Mouse (Mus musculus): ENCODE measurements at regions not wholly inside any gene's neighbourhood (a gene's known extent, or its start where the extent isn't known, plus 50 kb on each side); places are given as distances from the start of the nearest gene placed in this dataset.

DNA sequence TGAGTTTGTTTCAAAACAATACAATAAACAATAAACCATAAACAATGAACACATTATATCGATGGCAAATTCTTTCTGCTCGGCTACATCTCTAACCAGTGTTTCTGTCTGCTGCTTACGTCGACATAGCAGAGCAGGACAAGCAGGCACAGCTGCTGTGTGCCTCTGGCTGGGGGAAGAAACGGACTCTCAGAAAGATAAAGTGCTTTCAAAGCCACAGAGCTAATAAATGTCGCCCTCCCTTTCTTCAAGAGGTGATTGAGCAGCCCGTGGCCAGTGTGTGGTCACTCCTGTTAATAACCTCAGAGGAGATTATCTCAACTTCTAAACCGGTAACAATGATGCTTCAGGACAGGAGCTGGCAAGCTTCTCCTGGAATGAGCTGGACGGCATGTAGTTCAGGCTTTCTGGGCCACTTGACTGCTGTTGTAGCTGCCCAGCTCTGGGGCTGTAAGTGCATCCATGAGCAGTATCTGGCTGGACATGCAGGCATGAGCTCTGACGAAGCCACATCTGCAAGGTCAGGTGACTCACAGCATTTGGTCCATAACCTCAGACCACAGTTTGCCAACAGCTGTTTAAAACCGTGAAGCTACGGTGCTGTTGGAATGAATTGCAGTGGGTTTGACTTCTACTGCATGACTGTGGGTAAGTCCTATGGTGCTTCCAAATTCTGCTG lies 55.6 kb downstream of the Evx1 start:
- ATAC-seq (ENCODE audit: insufficient read depth, low FRiP score): no peak
- 16% methylated on average over 12 of the region's 12 CpGs for WGBS

DNA sequence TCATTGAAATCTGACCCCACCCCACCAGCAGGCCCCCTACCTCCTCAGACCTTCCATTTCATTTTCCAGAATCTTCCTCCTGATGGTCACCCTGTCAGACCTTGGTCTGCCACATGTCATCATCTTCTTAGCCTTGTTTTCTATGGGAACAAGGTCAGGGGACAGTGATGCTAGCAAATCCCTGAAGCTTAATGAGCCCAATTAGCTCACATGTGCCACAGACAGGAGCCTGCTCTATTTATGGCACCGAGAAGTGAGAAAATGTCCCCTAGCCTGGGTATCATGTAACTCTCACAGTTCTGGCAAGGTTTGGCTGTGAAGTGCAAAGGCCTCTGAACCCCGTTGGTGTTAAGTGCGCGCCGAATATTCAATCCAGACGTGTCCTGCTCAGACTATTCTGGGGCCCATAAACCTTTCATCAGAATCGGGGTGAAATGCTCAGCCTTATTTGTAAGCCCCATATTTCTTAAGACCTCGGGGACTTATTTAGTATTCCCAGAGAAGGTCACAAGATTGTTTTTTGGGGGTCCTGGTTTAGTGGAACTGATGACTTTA lies 57.6 kb downstream of the Evx1 start:
- no peak for ATAC-seq (ENCODE audit: insufficient read depth, low FRiP score)
- WGBS: 87% methylated on average over 8 of the region's 8 CpGs

More for the DNA sequence above, 55.6 kb downstream of the Evx1 start:
- H3K27me3 ChIP-seq (ENCODE audit: control insufficient read depth, insufficient read depth, low read length): no peaks in the 10 kb centered on the region
- no peaks in the 10 kb centered on the region for H3K36me3 ChIP-seq (ENCODE audit: control insufficient read depth, insufficient read depth, low read length)
- no peak overlapping the region for H3K4me2 ChIP-seq (ENCODE audit: low read depth, low read length)
- H3K9me3 ChIP-seq (replicated peaks; ENCODE audit: control insufficient read depth, low read length): no peaks in the 10 kb centered on the region
- H3K4me3 ChIP-seq (replicated peaks; ENCODE audit: low read length): no peak overlapping the region
- H3K27ac ChIP-seq (ENCODE audit: low read length): no peak overlapping the region
- H3K9ac ChIP-seq (ENCODE audit: low read length): no peak overlapping the region
- H3K4me1 ChIP-seq (ENCODE audit: control insufficient read depth, insufficient read depth, low read length): peaks cover 4% of the 10 kb centered on the region; the same call in 1 of the 2 replicates

DNA sequence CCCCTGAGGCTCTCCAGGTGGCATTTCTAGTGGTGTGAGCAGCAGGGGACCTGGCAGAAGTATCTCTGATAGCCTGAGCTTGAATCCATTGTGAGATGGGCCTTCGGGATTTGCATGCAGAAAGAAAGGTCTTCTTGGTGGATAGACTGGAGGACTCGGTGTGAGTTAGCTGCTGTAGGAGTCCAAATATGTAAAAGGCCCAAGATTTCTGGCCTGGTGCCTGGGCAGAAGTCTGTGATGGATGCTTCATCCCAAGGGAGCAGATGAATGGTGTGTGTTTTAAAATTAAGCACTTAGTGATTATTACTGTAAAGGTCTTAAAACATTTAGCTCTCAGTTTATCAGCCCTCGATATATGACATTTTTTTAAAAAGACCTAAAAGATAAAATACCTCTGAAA lies 65.8 kb downstream of the Evx1 start:
- 42% methylated on average over 3 of the region's 3 CpGs for WGBS
- ATAC-seq (ENCODE audit: insufficient read depth, low FRiP score): no peak
- no peak overlapping the region for H3K9ac ChIP-seq (ENCODE audit: low read length)
- no peaks in the 10 kb centered on the region for H3K9me3 ChIP-seq (replicated peaks; ENCODE audit: control insufficient read depth, low read length)
- 0 out of 2 replicates have a peak, but pooled peaks cover 4% of the 10 kb centered on the region for H3K4me1 ChIP-seq (ENCODE audit: control insufficient read depth, insufficient read depth, low read length)
- H3K36me3 ChIP-seq (ENCODE audit: control insufficient read depth, insufficient read depth, low read length): no peaks in the 10 kb centered on the region
- no peak overlapping the region for H3K4me3 ChIP-seq (replicated peaks; ENCODE audit: low read length)
- no peak overlapping the region for H3K4me2 ChIP-seq (ENCODE audit: low read depth, low read length)
- peak overlapping the region; percentile 28; the same call in 1 of the 2 replicates for H3K27ac ChIP-seq (ENCODE audit: low read length)
- no peaks in the 10 kb centered on the region for H3K27me3 ChIP-seq (ENCODE audit: control insufficient read depth, insufficient read depth, low read length)

More for the DNA sequence above, 57.6 kb downstream of the Evx1 start:
- no peaks in the 10 kb centered on the region for H3K36me3 ChIP-seq (ENCODE audit: control insufficient read depth, insufficient read depth, low read length)
- H3K4me3 ChIP-seq (replicated peaks; ENCODE audit: low read length): no peak overlapping the region
- no peak overlapping the region for H3K4me2 ChIP-seq (ENCODE audit: low read depth, low read length)
- no peak overlapping the region for H3K27ac ChIP-seq (ENCODE audit: low read length)
- no peaks in the 10 kb centered on the region for H3K9me3 ChIP-seq (replicated peaks; ENCODE audit: control insufficient read depth, low read length)
- no peaks in the 10 kb centered on the region for H3K27me3 ChIP-seq (ENCODE audit: control insufficient read depth, insufficient read depth, low read length)
- peaks cover 4% of the 10 kb centered on the region; the same call in 1 of the 2 replicates for H3K4me1 ChIP-seq (ENCODE audit: control insufficient read depth, insufficient read depth, low read length)
- H3K9ac ChIP-seq (ENCODE audit: low read length): no peak overlapping the region

DNA sequence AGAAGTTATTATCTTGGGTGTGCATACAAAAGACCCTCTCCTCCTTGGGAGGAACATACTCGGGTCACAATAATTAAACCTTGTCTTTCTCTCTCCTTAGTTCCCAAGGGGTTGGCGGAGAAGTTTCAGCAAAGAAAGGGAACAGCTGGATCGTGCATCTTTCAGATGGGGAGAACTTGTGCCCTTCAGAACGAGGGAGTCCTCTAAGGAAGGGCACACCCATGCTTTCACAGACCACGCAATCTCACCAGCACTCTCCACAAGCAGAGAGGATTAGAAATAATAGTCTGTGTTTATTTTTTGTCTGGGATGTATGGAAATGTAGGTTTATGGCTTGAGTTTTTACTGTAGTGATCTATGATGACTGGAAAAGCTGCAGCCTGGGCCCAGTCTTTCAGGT lies 66.3 kb downstream of the Evx1 start:
- H3K4me2 ChIP-seq (ENCODE audit: low read depth, low read length): no peak overlapping the region
- no peaks in the 10 kb centered on the region for H3K27me3 ChIP-seq (ENCODE audit: control insufficient read depth, insufficient read depth, low read length)
- H3K4me3 ChIP-seq (replicated peaks; ENCODE audit: low read length): no peak overlapping the region
- H3K4me1 ChIP-seq (ENCODE audit: control insufficient read depth, insufficient read depth, low read length): 0 out of 2 replicates have a peak, but pooled peaks cover 4% of the 10 kb centered on the region
- no peak overlapping the region for H3K9ac ChIP-seq (ENCODE audit: low read length)
- 26% methylated on average over 5 of the region's 5 CpGs for WGBS
- no peaks in the 10 kb centered on the region for H3K36me3 ChIP-seq (ENCODE audit: control insufficient read depth, insufficient read depth, low read length)
- H3K9me3 ChIP-seq (replicated peaks; ENCODE audit: control insufficient read depth, low read length): no peaks in the 10 kb centered on the region
- peak; percentile 50; the same call in 1 of the 2 replicates for ATAC-seq (ENCODE audit: insufficient read depth, low FRiP score)
- no peak overlapping the region for H3K27ac ChIP-seq (ENCODE audit: low read length)

DNA sequence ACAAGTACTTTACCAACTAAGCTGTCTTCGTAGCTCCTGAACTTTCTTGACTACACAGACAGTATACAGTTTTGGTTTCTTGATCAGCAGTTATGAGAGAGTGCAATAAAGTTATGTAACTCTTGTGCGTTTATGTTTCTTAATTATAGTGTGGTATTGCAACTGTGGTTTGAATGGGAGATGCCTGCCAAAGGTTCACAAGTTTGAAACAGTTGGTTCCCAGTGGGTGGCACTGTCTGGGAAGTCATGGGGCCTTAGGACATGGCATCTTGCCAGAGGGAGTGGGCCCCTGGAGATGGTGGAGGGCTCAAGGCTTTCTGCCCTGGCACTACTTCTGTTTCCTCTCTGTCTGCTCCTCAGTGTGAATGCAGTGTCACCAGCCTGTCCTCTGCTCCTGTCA lies 71.7 kb downstream of the Evx1 start:
- H3K27me3 ChIP-seq (ENCODE audit: control insufficient read depth, insufficient read depth, low read length): no peaks in the 10 kb centered on the region
- H3K9ac ChIP-seq (ENCODE audit: low read length): no peak overlapping the region
- no peak overlapping the region for H3K27ac ChIP-seq (ENCODE audit: low read length)
- no peak for ATAC-seq (ENCODE audit: insufficient read depth, low FRiP score)
- no peak overlapping the region for H3K4me2 ChIP-seq (ENCODE audit: low read depth, low read length)
- no peaks in the 10 kb centered on the region for H3K36me3 ChIP-seq (ENCODE audit: control insufficient read depth, insufficient read depth, low read length)
- no peaks in the 10 kb centered on the region for H3K9me3 ChIP-seq (replicated peaks; ENCODE audit: control insufficient read depth, low read length)
- H3K4me1 ChIP-seq (ENCODE audit: control insufficient read depth, insufficient read depth, low read length): no peaks in the 10 kb centered on the region
- H3K4me3 ChIP-seq (replicated peaks; ENCODE audit: low read length): no peak overlapping the region
- 80% methylated on average over 2 of the region's 2 CpGs for WGBS

DNA sequence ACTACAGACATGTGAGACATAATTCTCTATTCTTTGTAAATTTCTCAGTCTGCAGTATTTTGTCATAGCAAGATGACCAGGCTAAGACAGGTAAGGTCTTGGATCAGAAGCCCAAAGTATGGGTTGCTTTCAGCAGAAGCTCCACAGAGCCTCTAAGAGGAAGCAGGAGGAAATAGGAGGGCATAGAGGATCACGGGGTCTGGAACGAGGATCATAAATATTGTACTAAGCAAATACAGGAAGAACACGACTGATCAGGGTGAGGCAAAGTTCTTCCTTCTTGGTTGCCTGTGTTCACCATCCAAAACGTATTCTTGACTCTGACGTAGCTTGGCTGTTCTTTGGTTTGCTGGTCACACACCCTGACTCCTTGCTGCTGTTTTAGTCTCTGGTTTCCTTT lies 88.1 kb downstream of the Evx1 start:
- no peak overlapping the region for H3K9ac ChIP-seq (ENCODE audit: low read length)
- H3K9me3 ChIP-seq (replicated peaks; ENCODE audit: control insufficient read depth, low read length): no peaks in the 10 kb centered on the region
- WGBS: 55% methylated on average over 5 of the region's 5 CpGs
- H3K4me2 ChIP-seq (ENCODE audit: low read depth, low read length): no peak overlapping the region
- no peak overlapping the region for H3K4me3 ChIP-seq (replicated peaks; ENCODE audit: low read length)
- no peaks in the 10 kb centered on the region for H3K4me1 ChIP-seq (ENCODE audit: control insufficient read depth, insufficient read depth, low read length)
- H3K27ac ChIP-seq (ENCODE audit: low read length): no peak overlapping the region
- no peaks in the 10 kb centered on the region for H3K27me3 ChIP-seq (ENCODE audit: control insufficient read depth, insufficient read depth, low read length)
- no peak for ATAC-seq (ENCODE audit: insufficient read depth, low FRiP score)
- H3K36me3 ChIP-seq (ENCODE audit: control insufficient read depth, insufficient read depth, low read length): no peaks in the 10 kb centered on the region

DNA sequence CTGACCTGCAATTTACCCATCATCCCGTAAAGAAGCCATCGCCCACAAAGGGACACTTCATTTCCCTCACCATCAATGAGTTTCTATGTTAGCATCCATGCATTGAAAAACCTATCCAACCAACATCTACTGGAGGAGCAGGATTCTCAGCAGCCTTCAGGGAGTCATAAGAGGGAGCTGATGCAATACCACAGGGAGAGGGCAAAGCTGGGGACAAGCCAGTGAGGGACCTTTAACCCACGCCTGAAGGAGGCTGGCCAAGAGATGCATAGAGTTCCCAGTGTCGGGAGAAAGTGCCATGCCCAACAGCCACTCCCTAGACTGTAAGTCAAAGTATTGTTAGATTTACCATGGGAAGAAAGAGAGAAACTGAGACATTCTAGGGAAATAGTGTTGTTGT lies 96.7 kb downstream of the Evx1 start:
- Histone ChIP-seq H3K4me1 (ENCODE audit: control insufficient read depth, insufficient read depth, low read length) (peaks cover 2% of the 10 kb centered on the region; the same call in 1 of the 2 replicates), H3K27ac (ENCODE audit: low read length) (no peak overlapping the region), H3K36me3 (ENCODE audit: control insufficient read depth, insufficient read depth, low read length) (no peaks in the 10 kb centered on the region), H3K4me2 (ENCODE audit: low read depth, low read length) (no peak overlapping the region), H3K27me3 (ENCODE audit: control insufficient read depth, insufficient read depth, low read length) (no peaks in the 10 kb centered on the region), H3K4me3 (replicated peaks; ENCODE audit: low read length) (no peak overlapping the region), H3K9me3 (replicated peaks; ENCODE audit: control insufficient read depth, low read length) (no peaks in the 10 kb centered on the region), H3K9ac (ENCODE audit: low read length) (no peak overlapping the region)
- 81% methylated on average over 4 of the region's 4 CpGs for WGBS
- no peak for ATAC-seq (ENCODE audit: insufficient read depth, low FRiP score)

DNA sequence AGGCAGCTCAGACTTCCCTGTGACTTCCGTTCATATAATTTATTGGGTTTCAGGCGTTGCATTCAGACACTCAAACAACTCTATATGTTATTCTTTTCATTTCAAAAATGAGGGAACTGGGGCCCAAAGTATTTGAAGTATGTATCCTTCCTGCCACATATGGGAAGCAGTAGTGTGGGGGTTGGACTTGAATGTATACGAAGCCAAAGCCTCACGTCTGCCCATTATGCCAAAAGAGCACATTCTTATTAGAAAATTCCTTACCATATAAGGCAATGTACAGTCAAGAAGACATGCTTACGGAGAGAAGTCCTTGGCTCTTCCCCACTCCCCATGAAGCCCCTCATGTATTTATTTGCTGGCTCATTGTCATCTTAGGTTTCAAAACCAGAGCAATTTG lies 97.4 kb downstream of the Evx1 start:
- H3K4me3 ChIP-seq (replicated peaks; ENCODE audit: low read length): no peak overlapping the region
- no peaks in the 10 kb centered on the region for H3K27me3 ChIP-seq (ENCODE audit: control insufficient read depth, insufficient read depth, low read length)
- H3K9me3 ChIP-seq (replicated peaks; ENCODE audit: control insufficient read depth, low read length): no peaks in the 10 kb centered on the region
- 41% methylated on average over 5 of the region's 5 CpGs for WGBS
- H3K27ac ChIP-seq (ENCODE audit: low read length): peak overlapping the region; percentile 17; the same call in 1 of the 2 replicates
- no peak overlapping the region for H3K4me2 ChIP-seq (ENCODE audit: low read depth, low read length)
- peaks cover 2% of the 10 kb centered on the region; the same call in 1 of the 2 replicates for H3K4me1 ChIP-seq (ENCODE audit: control insufficient read depth, insufficient read depth, low read length)
- no peaks in the 10 kb centered on the region for H3K36me3 ChIP-seq (ENCODE audit: control insufficient read depth, insufficient read depth, low read length)
- H3K9ac ChIP-seq (ENCODE audit: low read length): no peak overlapping the region
- no peak for ATAC-seq (ENCODE audit: insufficient read depth, low FRiP score)

DNA sequence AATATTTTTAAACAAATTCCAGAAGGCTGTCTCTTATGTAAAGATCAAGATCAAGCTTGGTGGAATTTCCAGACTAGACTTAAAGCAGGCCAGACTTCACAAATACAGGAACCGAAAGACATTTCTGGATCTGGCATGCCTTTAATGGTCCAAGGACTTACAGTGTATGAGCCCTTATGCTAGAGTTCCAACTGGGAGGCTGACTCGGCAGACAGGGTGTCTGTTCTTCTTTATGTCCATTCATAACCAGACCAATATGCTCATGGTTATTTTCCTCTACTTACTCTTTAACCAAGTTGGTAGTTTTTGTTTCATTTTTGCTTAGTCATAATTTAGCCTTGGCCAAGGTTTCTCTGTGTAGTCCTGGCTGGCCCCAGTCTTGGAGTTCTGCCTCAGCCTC lies 98.0 kb downstream of the Evx1 start:
- no peaks in the 10 kb centered on the region for H3K9me3 ChIP-seq (replicated peaks; ENCODE audit: control insufficient read depth, low read length)
- no peaks in the 10 kb centered on the region for H3K36me3 ChIP-seq (ENCODE audit: control insufficient read depth, insufficient read depth, low read length)
- no peaks in the 10 kb centered on the region for H3K27me3 ChIP-seq (ENCODE audit: control insufficient read depth, insufficient read depth, low read length)
- H3K4me3 ChIP-seq (replicated peaks; ENCODE audit: low read length): no peak overlapping the region
- H3K27ac ChIP-seq (ENCODE audit: low read length): peak overlapping the region; percentile 17; the same call in 1 of the 2 replicates
- no peak overlapping the region for H3K4me2 ChIP-seq (ENCODE audit: low read depth, low read length)
- ATAC-seq (ENCODE audit: insufficient read depth, low FRiP score): no peak
- no peak overlapping the region for H3K9ac ChIP-seq (ENCODE audit: low read length)
- peaks cover 2% of the 10 kb centered on the region; the same call in 1 of the 2 replicates for H3K4me1 ChIP-seq (ENCODE audit: control insufficient read depth, insufficient read depth, low read length)
- WGBS: 60% methylated on average over 2 of the region's 2 CpGs
